Mouse (Mus musculus) myocyte (in vitro differentiated cells): ENCODE results near the gene Bicc1.

Experiments
- E2F4 ChIP-seq: IDR thresholded peaks from one replicate; pipeline ENCODE4 v1.6.1; 2011; ENCODE audit warnings: mild to moderate bottlenecking, control low read depth, moderate library complexity; ENCODE audit not compliant: insufficient read depth
- MAX ChIP-seq: IDR thresholded peaks from one replicate; pipeline ENCODE4 v1.6.1; 2011; ENCODE audit warnings: low read depth, mild to moderate bottlenecking, control low read depth
- POLR2A ChIP-seq: IDR thresholded peaks from one replicate; pipeline ENCODE4 v1.6.1; 2011; ENCODE audit warnings: low read depth, mild to moderate bottlenecking, control low read depth, moderate library complexity; ENCODE audit not compliant: insufficient read length
- POLR2AphosphoS2 ChIP-seq: IDR thresholded peaks from one replicate; pipeline ENCODE4 v1.6.1; 2011; ENCODE audit warnings: low read depth, control low read depth; ENCODE audit not compliant: insufficient read length
- REST ChIP-seq: IDR thresholded peaks from one replicate; pipeline ENCODE4 v1.6.1; 2011; ENCODE audit warnings: mild to moderate bottlenecking, control low read depth, moderate library complexity; ENCODE audit not compliant: insufficient read depth, insufficient read length
- SRF ChIP-seq: IDR thresholded peaks from one replicate; pipeline ENCODE4 v1.6.1; 2011; ENCODE audit warnings: low read depth; ENCODE audit not compliant: control insufficient read depth, insufficient read length
- TCF12 ChIP-seq: IDR thresholded peaks from one replicate; pipeline ENCODE4 v1.6.1; 2011; ENCODE audit warnings: mild to moderate bottlenecking, control low read depth; ENCODE audit not compliant: poor library complexity, insufficient read depth, severe bottlenecking
- USF1 ChIP-seq: IDR thresholded peaks from one replicate; pipeline ENCODE4 v1.6.1; 2011; ENCODE audit warnings: low read depth, mild to moderate bottlenecking, control low read depth, moderate library complexity

DNA sequence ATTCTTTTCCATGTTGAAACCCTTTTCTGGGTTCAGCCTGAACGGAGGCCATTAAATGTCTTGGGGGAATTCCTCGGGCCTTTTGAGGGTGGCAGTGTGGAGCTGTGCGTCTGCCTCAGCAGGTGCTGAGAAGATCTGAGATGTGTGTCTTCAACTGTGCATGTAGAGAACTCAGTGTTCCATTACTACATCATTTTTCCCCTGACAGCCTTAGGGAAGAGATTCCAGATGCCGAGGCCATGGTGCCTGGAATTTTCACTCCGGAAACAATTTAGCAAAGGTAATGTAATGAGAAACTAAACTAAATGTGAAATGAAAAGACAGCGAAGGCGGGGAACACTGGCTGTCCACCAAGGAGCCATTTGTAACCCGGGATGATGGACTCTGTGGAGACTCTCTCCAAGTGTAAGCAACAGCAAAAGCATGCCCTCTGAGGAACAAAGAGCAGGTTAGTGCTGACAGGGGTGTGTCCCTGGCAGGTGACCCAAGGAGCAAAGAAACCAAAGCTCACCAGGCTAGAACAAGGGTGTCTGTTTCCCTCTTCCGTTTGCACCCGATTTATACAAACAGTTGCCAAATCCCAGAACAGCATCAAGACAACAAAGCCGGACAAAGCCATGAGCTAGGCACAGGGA is 176.3 kb downstream of the Bicc1 start:
- TF ChIP-seq MAX (no peak), POLR2A (no peak), E2F4 (no peak), TCF12 (no peak), USF1 (no peak), POLR2AphosphoS2 (no peak), REST (no peak), SRF (no peak)
